Mouse (Mus musculus): Measurements from ENCODE around the gene Gm43064.
A peak's percentile ranks its signal among the peaks of the same experiment; 100 is the strongest.

Gene Gm43064

DNA sequence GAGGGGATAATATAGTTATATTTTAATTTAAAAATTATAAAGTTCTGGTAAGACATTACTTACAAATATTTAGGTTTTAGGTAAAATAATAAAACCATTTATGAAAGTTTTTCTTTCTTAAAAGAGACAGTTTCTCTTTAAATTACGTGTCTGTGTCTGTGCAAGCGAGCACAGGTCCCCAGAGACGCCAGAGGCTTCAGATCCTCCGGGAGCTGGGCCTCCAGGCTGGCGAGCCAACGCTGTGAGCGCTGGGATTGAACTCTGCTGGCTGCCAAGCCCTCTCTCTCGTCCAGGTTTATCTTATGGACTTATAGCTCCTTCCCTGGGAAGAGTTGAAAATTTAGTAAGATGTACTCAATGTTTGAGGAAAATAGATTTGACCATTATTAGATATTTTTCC lies 44.4 kb downstream of the Gm43064 start:
- no peak for DNase-seq (ENCODE audit: low read depth, low spot score)

DNA sequence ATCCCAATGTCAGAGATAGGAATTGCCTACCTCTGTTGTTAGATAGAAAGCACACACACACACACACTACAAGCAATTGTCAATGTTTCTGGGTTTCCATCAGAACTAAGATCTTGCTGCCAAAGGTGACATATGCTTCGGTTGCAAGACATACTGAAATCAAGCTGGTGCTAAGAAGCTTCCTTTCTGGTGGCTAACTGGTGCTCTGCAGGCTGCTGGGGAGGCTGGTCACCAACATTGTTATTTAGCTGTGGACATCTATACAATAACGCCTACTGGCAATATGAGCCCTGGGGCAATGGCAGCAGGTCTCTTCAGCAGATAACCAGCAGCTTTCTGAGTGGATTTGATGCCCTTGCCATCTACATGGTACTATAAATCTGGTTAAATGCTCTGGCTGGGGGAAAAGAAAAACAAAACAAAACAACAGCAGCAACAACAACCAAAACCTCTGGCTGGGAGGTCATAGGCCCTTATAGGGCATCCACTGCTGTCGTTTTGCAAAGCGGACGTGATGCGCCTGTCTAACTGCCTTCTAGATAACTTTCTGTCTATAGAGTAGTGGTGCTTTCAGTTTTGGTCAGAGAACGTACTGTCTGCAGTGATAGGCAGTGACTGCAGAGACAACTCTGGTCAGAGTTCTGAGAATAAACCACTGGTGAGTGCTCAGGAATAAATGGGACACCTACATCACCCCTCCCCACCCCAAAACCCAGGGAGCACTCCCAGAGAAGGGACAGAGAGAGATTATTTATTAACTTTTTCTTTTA lies 47.8 kb downstream of the Gm43064 start:
- no peak for DNase-seq (ENCODE audit: low read depth, low spot score)

DNA sequence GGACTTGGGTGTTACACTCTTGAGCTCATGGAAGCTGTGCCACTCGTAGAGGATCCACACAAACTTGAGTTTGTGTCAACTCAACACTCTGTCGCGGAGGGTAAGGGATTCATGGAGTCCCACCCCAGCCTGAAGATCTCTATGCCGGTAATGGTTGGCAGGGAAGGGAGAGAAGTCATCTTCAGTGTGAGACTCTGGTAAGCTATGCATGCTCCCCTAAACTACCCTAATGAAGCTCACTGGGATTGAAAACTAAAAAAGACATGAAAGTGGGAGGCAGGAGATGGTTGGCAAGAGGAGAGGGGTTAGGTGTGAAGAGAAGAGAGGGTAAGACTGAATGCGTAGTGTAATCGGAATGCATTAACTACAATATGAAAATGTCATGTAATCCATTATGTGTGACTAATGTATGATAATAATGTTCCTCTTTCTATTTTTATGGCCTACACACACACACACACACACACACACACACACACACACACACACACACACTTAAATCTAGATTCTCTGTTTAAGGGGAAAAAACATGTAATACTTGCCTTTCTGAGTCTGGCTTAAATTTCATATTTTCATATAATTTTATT lies 48.7 kb downstream of the Gm43064 start:
- DNase-seq (ENCODE audit: low read depth, low spot score), result no peak

DNA sequence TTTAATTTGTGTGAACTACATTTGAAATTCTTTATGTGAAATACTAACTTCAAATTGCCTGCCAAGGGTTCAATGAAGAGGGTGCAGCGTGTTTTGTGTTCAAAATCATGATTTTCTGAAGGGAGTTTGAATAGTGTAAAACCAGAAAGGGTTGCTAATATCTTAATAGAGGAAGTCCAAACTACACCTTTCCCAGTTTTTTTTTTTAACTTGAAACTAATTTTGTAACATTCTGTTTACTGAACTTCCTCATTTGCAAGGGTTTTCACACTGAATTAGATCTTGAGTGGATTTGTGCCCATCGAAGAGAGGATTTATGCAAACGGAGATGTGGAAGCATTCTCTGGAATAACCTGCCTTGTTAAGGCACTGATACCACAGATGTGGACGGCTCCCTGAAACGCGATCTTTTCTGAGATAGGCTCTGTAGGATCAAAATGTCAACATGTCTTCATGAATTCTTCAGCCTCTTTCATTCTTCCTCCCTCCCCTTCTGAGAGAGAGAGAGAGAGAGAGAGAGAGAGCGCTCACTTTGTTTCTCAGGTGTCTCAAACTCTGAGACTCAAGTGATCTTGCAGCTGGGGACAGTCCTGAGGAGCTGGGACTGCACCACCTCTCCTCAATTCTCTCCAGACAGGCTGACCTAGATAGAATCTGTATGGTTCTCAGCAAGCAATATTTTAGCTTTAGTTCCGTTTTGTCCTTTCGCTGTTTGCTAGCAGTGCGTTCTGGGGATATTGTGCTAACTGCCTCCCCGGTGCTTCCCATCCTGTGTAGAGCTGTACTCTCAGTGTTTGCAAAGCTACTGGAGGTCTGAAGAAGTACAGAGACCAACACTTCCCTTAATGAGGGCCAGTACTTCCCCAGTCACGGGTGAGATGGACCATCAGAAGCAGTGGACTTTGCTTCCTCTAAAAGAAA lies 49.8 kb downstream of the Gm43064 start, which contains the start of gene Ptpn22:
Gene Ptpn22 (plus strand): TSS at position 915 of the 921 bp plus-strand sequence.
- DNase-seq (ENCODE audit: low read depth, low spot score), result no peak

DNA sequence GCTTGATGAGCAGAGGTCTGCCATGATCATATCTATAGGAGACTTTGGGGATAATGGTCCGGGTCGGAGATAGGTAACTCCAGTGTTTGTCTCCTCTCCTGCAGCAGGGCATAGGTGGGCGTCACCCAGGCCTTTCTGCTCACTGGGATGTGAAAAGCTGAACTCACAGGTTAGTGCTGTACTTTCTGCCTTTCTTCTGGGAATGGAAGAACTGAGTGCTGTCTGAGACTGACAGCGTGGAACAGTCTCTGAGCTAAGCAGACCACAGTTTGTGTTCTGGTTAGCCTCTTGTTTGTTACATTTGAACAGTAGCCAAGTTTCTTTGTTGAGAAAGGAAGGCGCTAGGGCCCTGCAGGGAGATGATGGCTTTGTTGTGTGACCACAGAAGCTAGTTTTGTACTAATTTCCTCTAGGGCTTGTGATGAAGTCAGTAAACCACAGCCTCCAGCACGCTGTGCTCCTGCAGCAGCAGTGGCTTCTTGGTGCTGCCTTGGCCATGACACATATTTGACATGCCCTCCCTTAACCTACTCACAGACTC lies 50.5 kb downstream of the Gm43064 start:
- DNase-seq (ENCODE audit: low read depth, low spot score), result no peak

DNA sequence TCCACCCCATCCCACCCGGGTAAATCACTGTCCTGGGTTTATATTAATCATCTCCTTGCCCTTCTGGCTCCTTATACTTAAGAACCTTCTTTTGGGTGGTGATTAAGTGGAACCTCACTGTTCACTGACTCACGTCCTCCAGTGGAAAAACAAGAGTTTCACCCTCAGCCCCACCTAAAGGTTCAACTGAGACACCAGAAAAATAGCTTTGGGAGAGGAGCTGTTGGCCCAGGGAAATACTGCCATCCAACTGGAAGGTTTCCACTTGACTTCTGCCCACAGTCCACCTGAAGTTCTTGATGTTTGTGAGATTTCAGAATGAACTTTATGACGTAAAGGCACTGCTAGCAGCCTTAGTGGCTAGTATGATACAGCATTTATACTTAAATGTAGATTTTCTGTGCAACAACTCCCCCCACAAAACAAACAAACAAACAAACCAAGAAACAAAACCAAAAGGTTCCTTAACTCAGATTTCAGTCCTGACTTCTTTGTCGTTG lies 53.4 kb downstream of the Gm43064 start:
- no peak for DNase-seq (ENCODE audit: low read depth, low spot score)

DNA sequence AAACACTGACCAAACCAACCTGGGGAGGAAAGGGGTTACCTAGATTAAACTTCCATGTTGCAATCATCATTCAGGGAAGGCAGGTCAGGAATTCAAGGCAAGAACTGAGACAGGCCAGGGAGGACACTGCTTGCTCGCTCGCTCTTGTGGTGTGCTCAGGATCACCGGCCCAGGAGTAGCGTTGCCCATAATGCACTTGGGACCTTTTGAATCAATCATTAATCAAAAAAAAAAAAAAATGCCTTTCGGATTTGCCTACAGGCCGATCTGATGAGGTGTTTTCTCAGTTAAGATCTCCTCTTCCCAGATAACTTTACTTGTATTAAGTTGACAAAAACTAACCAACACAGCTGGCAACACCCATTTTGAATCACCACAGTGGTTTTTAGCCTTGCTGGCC lies 54.8 kb downstream of the Gm43064 start:
- no peak for DNase-seq (ENCODE audit: low read depth, low spot score)

DNA sequence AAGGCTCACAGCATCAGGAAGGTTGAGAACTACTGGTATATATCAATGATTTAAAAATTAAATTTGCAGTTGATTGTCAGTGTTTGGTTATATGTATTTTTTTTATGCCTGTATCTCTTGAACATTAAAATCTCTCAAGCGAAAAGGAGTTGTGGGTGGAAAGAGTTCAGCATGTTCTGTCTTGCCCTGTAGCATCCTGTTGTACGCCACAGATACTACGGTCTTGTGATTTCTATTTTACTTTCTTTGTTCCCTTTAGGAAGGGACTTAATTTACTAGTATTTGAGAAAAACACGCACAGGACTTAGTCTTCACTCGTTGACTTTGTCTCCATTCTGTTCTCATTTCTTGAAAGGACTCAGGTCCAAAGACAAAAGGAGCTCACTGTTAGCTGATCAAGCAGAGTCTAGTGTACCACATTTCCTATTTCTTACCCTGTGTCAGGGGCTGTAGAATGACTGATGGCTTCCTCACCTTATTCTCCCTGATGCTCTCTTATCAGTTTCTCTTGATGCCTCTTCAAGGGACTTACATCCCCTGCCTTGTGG lies 58.1 kb downstream of the Gm43064 start:
- DNase-seq (ENCODE audit: low read depth, low spot score), result no peak

DNA sequence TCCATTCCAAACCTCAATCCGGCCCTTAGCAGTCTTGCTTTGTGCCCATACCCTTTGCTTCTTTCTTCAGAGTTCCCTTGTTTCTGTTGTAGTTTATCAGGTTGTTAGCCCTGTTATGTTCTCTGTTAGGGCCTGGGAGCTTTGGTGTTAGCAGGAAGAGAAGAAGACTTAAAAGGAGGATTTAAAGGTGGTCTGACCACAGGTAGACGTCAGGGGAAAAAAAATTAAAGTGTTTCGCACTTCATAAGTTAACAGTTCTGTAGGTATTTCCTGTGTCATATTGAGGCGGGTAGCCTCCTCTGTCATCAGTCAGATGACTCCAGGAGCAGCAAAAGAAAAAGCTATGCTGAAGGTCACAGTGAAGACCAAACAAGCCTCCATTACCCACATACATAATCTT lies 58.6 kb downstream of the Gm43064 start:
- DNase-seq (ENCODE audit: low read depth, low spot score), result no peak

DNA sequence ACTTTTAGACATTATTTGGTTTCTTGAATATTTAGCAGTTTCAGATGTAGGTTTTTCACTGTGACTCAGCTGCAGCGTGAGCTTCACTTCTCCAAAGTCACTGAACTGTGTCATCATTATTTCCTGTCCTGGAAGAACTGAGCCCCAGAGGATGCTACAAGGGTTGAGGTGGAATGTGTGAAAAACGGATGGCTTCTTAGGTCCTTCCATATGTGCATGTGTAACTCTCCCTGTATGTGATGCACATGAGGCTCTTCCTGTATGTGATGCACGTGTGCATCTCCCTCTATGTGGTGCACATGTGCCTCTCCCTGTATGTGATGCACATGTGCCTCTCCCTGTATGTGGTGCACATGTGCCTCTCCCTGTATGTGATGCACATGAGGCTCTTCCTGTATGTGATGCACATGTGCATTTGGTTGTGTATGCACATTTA lies 63.3 kb downstream of the Gm43064 start:
- DNase-seq (ENCODE audit: low read depth, low spot score), result no peak

DNA sequence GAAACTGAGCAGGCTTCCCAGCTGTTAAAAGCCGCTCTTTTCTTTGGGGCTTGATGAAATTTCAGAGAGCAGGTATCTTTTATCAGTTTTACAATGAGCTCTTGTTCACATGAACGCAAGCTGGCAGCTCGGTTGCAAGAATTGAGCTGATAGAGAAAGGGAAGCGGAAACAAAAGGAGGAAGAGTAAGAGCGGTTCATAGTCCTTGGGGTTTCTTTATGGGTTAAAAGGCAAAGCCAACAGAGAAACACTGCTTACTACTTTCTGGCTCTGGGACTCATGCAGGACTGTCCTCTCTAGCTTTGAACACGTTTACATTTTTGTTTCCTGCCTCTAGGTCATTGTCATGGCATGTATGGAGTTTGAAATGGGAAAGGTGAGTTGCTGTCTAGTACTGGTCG lies 65.0 kb downstream of the Gm43064 start:
- no peak for DNase-seq (ENCODE audit: low read depth, low spot score)

DNA sequence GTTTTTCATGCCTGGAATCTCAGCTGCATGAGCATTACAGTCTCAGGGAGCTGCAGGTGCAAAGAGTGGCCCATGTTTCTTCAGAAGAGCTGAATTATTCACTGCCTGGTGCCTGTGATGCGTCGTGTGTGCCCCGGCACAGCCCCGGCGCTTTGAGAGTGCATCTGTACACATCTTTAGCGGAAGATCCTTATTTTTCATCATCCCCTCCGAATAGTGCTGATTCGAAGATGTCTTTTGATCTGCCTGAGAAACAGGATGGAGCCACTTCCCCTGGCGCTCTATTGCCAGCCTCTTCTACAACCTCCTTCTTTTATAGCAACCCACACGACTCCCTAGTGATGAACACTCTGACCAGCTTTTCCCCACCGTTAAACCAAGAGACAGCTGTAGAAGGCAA lies 76.6 kb downstream of the Gm43064 start:
- no peak for DNase-seq (ENCODE audit: low read depth, low spot score)

DNA sequence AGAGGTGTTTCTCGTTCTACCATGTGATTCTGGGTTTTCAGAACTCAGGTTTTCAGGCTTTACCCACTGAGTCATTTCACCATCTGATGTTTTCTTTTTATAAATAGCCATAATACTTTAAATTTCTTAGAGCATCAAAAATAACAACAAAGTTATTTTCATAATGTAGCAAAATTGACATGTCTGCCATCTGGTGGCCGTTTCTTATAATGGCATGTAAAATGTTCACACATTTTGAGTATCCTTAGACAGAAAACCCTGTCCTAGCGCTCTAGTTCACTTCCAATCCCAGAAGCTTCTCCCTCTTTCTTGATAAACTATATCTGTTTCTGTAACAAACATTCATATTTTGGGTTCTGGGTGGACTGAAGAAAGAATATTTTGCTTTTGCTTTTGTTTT lies 78.2 kb downstream of the Gm43064 start:
- DNase-seq (ENCODE audit: low read depth, low spot score), result peak; percentile 35
